Mouse (Mus musculus) heart, postnatal 4 days (tissue): ENCODE measurements around the gene Sh3pxd2a. TPM values are rescaled to one million over a fixed set of nuclear protein-coding genes. Genes with fewer than 3 reads are reported as not detected.

Experiments used
- DNase-seq: peaks from one replicate; pipeline ENCODE4 v3.0.0; 2021
- total RNA-seq, 2 experiments: library from RNA; stranded (reverse); gene quantifications; 2 replicates each; pipeline ENCODE4 v1.2.3; 2021

Sh3pxd2a gene
- total RNA-seq, 2 experiments from 2014 or later: 91.0 to 95.1 TPM

DNA sequence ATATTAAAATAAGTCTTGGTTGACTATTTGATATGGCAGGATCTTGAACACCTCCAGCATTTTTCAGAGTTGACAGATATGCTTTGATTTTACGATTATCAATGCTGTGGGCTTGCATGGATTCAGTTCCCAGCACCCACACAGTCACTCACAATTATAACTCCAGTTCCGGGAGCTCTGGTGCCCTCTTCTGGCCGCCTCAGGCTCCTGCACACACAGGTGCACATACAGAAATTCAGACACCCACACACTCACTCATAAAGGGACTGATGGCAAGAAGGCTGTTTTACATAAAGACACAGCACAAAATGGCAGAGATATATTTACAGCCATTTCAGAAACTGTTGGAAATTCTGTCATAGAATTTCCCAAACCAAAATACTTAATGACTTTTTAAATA, 25.0 kb upstream of the Sh3pxd2a start:
- DNase-seq: no peak

DNA sequence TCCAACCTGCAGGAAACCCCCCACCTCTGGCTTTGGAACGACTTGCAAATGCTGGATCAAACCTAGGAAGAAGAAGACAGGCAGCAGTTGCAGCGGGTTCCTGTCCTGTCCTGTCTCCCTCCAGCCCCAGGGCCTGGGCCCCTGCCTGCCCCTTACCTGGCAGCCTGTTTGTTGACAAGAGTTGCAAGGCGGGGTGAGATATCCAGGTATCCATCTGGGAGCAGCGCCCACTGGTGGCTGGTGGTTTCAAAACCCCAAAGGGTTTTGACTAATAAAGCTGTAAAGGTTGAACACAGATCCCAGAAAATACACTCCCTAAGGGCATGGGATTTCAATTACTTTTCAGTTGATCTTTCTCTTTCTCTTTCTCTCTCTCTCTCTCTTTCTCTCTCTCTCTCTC, 24.0 kb upstream of the Sh3pxd2a start:
- no peak for DNase-seq

DNA sequence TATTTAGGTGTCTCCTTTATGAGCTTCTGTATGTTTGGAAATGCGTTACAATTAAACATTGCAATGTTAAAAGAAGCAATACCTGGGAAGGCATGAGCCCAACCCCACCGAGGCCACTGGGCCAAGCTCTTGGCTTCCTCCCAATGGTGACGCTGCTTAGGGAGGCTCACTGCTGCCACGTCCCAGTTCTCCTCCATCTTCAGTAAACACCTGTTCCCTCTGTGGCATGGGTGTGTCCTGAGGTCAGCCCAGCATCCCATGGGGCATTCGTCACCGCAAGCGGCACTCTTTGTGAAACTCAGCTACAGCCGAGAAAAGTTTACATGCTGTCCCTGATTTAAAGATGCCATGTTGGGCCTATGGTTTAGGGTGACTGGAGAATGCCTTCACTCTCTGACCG, 23.4 kb upstream of the Sh3pxd2a start:
- DNase-seq: no peak

DNA sequence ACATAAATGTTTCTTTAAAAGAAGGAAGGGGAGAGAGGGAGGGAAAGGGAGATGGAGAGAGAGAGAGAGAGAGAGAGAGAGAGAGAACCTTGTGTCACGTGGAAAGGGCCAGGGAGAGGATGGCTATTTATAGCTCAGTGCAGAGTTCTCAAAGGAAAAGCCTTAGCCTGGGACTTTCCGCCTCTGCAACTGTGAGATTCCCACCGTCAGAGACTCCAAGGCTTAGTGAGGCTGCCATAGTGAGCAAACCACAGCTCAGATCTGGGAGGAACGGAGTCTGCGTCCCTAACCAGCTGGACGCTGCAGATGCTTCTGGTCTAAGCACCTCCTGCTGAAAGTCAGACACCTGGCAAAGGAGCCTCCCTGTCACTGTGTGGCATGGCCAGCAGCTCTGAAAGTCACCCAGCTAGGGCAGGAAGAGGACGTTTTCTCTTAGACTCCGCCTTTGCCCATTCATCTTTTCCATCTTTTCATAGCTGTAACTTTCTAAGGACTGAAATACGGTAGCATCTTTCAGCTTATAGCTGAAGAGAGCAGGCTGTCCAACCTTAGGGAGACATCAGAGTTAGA, 21.9 kb upstream of the Sh3pxd2a start:
- DNase-seq: peak; percentile 46

DNA sequence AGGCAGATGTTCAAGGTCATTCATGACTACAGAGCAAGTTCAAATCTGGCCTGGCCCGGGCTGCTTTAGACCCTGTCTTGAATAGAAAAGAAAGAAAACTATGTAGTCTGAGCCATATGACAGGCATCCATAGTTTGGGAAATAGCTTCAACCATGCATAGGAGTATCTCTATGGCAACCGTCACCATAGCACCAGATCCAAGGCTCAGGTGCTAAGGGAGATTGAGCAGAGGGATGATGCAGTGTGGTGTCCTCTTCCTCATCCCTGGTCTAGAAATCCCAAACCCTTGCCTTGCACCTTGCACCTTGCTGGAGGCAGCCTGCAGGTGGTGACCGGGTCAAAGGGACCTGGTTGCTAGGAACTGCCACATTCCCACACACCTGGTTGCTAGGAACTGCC, 19.9 kb upstream of the Sh3pxd2a start:
- no peak for DNase-seq

DNA sequence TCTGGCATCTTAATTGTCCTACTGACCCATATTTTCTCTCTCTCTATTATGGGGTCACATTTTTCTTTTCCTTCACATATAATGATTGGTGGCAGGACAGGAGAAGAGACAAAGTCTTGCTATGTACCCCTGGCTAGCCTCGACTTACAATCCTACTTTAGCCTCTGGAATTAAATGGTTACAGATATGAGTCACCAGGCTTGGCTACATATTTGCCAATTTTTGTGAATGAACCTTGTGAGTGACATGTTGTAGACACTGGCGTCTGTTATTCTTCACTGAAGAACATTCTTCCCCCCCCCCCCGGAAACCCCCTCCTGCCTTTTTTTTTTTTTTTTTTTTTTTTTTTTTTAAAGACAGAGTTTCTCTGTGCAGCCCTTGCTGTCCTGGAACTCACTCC, 19.1 kb upstream of the Sh3pxd2a start:
- no peak for DNase-seq

DNA sequence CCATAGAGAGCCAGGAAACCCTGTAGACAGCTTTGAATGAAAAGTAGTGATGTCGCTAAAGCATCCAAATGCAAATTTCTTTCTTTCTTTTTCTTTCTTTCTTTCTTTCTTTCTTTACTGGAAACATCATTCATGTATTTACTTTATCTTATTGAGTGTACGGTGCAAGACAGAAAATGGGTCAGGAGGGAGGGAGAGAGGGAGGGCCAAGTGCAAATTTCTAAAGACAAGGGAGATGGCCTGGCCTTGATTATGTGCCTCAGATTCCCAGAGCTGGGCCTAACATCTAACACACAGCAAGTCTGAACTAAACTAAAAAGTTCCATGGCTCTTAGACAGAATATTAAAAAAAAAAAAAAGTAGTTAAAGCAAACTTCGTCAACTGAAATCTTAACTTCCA, 9.3 kb upstream of the Sh3pxd2a start:
- no peak for DNase-seq

DNA sequence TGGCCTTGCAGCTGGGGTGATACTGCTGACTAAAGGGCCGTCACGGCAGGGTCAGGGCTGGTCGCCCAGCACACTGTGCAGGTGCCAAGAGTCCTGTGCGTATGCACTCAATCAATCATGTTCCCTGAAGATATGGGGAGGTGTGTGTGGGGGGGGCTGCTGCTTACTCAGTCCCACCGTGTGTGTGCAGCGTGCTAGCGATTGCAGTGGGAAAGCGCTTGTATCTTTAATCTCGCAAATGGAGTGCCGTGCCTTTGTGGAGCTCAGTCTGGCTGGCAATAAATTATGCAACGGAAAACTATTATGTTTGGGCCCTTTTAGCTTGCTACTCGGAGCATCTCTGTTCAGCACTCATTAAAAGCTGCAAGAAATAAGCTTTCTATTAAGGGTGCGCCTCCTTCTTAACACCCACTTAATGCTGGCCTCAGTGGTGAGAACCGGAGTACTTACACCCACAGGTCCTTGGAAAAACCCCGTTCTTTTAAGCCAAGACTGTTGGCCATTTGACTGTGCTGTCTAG, 8.7 kb upstream of the Sh3pxd2a start:
- DNase-seq: peak; percentile 71

DNA sequence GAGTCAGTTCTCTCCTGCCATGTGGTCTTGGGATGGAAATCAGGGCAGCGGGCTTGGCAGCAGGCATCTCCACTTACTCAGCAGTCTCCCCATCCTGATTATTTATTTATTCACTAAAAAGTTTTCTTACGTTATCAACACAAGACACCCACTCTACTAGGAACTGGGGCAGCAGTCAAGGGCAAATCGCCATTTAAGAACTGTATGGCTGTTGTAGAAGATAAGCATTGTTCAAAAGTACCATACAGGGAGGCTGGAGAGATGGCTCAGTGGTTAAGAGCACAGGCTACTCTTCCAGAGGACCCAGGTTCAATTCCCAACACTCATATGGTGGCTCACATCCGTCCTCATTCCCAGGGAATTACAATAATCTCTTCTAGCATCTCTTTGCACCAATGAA, 7.6 kb upstream of the Sh3pxd2a start:
- DNase-seq: no peak

DNA sequence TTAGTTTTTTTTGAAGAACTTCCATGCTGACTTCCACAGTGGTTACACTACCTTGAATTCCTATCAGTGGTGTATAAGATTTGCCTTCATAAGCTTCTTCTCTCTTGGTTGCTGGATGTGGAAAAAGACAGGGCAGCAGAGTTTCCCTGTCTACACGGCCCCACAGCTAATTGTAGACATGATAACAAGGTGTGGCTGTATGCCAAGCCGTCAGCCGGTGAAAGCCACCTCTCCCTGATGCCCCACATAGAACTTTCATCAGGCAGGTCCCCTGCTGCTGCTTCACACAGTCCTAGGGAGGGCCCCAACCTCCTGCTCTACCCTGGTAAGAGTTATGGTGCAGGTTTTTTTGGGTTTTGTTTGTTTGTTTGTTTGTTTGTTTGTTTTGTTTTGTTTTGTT, 4.5 kb upstream of the Sh3pxd2a start:
- peak; percentile 76 for DNase-seq

DNA sequence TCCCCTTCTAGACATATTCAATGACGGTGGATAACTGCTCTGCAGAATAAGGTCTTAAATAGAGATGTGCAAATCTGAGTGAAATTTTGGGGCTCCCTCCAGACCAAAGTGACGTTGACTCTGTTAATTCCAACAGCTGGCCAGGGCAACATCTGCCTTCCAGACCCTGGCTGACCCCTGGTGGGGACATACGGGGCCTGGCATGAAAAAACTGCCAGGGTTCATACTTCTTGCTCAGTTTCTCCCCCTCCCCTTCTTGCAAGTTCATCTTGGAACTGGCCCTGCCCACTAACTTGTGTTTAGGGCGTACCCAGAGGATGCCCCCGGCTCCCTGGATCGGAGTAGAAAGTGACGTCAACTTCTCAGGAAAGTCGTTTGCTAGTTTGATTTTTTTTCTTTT, 2.6 kb upstream of the Sh3pxd2a start:
- no peak for DNase-seq

DNA sequence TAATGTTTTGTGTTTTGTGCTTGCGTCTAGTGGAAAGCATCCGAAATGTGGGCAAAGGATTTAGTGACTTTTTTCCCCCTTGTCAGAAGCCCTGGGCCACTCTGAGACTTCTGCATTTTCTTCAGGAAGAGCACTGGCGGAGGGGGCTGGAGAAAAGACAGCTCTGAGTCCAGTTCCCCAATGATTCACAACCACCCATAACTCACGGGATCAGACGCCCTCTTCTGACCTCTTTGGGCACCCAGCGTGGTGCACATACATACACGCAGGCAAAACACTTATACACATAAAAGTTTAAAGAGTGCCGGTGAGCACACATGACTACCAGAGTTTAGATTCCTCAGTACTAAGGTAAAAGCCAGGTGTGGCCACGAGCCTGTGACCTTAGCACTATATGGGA, 1.3 kb upstream of the Sh3pxd2a start:
- no peak for DNase-seq

DNA sequence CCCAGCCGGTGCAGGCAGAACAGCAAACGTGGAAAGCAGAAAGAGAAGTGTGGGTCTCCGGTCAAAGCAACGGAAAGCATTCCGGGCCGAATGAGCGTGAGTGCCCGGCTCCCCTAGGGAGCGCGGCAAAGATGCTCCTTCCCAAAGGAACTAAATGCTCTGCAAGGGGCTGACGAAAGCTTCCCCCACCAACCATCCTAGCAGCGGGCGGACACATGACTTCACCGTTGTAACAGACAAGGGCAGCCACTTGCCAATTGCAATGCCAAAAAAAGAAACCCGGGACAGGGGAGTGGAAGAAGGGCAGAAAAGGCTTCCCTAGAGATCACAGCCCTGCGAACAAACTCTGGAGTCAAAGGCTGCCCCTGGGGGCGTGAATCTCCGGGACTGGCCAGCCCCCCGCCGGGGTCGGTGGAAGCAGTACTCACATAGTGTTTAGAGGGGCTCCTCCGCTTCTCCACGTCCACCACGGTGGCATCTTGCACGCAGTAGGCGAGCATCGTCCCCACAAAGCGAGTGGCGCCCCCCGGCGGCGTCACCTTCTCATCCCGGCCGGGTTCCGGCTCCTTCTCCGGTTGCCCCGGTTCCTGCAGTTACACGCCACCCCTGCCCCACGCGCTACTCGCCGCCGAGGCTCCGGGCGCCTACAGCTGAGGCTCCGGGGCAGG, 431 bp downstream of the Sh3pxd2a start:
- DNase-seq: peak; percentile 91

DNA sequence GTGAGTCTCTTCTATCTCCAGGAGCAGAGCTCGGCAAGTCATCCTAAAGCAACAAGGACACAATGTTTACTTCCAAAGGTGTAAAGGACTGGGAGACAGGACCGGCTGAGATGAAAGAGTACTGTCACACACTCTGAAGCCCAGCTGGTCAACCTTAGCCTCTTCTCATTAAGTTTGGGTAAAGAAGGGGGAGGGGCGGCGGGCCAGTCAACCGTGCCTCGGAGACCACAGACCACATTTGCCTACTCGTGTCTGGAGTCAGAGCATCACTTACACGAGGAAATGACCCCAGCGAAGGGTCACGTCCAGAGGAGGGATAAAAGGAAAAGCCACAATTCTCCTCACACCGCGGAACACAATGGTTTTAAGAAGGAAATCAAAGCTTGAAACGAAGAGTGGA, 995 bp downstream of the Sh3pxd2a start:
- no peak for DNase-seq

DNA sequence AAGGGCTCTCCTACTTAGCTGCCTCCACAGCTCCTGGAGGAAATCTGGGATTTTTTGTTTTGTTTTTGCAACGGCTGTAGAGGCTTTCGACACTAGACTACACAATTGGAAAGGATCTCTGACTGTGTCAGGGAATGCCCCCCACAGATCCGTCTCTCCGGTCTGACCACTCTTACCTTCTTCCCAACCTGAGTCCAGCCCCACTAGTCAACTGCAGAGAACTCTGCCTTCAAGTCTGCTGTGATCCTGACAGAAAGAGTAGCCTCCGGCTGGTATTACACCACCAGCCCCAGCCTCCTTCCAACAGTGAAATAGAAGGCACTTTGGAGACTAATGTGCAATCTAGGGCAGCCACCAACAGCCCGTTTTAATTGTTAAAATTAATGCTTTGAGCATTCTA, 1.5 kb downstream of the Sh3pxd2a start:
- DNase-seq: no peak

DNA sequence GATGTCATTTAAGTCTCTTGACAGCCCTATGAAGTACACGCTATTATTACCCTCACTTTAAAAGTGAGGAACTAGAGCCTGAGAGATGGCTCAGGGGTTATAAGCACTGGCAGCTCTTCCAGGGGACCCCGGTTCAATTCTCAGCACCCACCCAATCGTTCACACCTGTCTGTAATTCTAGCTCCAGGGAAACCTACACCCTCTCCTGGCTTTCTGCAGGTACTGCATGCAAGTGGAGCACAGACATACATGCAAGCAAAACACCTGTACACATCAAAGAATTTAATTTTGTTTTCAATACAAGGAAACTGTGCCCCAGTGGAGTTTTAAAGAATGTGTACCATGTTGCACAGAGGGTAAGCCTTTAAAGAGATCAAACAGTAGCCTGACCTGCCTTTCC, 2.4 kb downstream of the Sh3pxd2a start:
- no peak for DNase-seq

DNA sequence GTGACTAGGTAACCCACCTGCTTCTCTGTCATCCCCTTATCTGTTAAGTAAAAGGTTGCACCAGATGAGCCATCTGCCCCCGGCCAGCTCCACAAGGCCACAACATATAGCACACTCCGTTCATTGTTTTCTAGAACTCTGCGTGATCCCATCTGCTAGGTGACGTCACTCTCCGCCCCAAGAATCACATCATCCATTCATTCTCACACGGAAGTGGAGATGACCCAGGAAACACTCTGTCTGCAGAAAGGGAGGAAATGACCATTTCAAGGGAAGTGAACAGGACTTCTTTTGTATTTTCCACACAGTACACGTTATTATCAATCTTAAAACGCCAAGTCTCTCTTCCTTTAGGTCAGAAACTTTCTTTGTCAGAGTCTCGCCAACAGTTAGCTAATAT, 2.8 kb downstream of the Sh3pxd2a start:
- no peak for DNase-seq

DNA sequence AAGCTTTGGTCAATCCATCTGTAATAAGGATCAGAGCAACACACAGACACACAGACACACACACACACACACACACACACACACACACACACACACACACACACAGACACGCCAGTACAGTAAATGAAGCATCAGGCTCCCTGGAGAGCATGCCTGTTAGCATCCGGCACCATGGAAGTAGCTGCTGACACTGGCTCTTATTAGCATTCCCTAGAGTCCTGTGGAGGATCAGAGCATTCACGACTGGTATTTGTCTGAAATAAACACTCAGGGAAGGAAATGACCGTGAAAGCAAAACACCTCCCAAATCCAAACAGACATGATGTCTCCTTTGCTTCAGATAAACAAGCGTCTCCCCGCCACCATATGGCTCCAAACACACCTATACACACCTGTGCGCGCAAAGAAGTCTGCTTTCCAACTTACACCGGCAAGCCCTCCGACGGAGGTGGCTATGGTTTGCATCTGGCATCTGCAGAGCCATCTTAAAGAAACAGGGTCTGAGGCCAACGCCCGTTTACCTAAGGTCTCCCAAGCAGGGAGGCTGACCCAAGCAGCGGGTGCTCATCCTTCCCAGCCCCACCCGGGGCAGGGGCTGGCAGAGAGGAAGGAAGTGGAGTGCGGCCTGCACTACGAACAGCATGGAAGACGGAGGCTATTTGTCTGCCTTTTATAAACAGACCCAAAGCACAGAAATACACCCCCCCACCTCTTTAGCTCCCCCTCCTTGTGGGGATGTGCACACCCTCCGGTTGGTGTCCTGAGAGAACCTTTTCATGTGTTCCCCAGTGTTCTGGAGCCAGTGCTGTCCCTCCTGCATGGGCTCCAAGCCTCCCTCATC, 3.9 kb downstream of the Sh3pxd2a start:
- DNase-seq: no peak

DNA sequence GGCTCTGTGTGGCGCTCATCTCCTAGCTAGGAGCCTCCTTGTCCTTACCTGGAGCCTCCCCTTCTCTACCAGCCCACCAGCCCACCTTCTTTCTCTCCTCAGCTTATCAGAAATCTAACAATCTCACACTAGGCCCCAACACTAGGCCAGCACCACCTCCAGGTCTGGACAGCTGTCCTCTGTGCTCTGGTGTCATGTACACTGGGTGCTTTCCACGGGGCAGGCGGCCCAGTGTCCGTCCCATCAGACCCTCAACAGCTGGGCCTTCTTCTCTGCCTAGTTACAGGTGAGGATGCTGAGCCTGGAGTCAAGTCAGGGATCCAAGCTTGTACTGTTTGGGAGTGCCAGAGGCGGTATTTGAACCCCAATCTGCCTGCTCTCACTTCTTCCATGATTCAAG, 5.0 kb downstream of the Sh3pxd2a start:
- DNase-seq: no peak

DNA sequence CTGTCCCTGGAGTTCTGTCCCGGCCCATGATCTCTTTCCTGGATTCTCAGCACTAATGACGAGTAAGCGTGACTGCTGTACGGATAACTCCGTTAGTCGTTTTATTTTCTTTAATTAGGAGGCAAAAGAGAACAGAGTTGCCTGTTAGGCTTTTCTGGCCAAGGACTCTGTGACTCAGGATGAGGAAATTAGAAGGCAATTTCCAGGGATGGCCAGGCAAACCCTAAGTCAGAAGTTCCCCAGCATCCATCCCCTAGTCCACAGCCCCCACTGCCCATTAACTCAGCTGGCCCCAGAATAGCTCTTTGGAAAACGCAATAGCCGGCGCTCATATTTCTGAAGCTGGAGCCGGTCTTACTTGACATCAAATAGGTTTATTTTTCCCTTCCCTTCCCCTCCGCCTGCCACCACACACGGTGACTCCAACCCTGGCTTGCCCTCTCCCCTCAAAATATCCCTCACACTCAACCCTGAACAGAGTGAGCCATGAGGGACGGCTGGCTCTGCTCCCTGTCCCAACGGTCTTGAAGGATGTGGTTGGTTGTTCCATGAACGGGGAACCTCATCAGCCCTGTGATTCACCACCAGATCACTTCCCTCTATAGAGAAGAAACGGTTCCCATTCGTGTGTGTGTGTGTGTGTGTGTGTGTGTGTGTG, 5.6 kb downstream of the Sh3pxd2a start:
- DNase-seq: no peak

DNA sequence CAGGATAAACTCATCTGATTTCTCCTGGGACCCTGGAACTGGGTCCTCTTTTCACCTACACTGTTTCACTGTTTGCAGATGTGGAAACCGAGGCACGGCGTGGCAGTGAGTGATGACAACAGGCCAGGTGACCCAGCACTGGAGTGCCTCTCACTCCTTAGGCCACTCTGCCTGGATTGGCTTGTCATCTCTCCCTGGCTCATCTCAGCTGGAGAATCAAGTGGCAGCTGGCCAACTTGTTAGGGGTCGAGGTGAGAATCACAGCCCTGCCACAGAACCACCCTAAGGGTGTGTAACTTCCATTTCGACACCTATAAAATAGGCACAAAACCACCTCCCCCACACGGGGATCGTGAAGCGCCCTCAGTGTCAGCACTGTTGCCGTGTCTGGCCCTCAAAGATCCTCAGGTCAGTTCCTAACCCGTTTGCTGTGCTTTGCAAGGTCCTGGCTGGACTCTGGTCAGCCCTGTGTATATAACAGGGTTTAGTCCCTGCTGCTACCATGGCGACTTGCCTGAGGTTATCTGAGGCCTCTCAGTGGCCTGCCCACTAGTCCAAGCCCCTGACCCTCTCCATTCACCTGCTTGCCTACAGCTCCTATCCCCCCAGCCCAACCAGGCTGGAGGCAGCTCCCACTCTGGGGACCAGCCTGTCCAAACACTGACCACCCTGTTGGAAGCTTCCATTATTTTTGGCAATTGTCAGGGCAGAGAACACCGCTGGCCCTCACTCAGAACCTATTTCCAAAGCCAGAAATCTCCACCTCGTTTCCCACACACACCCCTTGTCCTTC, 6.3 kb downstream of the Sh3pxd2a start:
- DNase-seq: peak; percentile 56

DNA sequence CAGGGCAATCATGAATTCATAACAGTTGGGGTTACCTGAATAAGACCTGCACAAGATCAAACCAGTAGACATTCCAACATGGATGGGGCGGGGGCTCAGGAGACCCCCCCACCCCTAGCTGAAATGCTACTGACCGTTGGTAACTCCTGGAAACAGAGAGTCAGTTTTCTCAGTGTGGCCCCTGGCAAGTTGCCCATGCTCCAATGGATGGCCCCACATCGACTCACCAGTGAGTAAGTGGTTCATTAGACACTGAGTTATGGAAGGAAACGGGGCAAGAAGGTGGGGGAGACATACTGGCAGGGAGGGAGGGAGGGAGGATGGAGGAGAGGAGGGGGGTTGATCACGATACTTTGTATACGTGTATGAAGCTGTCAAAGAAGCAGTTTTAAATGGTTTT, 8.2 kb downstream of the Sh3pxd2a start:
- no peak for DNase-seq
